Mouse (Mus musculus) MEL (cell line): Measurements from ENCODE around the gene Cd68. TPM values are rescaled to one million over a fixed set of nuclear protein-coding genes. Genes with fewer than 3 reads are reported as not detected.
"Not testable (repeated sequence)": the region's sequence is repeated elsewhere in the genome, so short reads cannot be mapped to it uniquely, and the experiment has no call there.

Source experiments
- DNase-seq: peaks from one replicate; pipeline ENCODE4 v3.0.0; 2011; ENCODE audit warnings: low read depth, low spot score
- H3K27ac ChIP-seq: 2 replicates; pipeline ENCODE4 v1.5.1; 2012; ENCODE audit warnings: low read depth, mild to moderate bottlenecking, control low read depth, low read length, moderate library complexity; ENCODE audit not compliant: control insufficient read depth
- H3K27me3 ChIP-seq, 2 experiments: fragments of 150-350 bp in 1 of 2; sonication (generic) in 1 of 2; 2 replicates each; pipeline ENCODE4 v1.6.1; 2012; ENCODE audit warnings: low read length in 2 of 2, mild to moderate bottlenecking in 2 of 2, improper control_type of control experiment in 1 of 2, moderate library complexity in 1 of 2; ENCODE audit not compliant: insufficient read depth in 2 of 2, control insufficient read depth in 1 of 2
- H3K36me3 ChIP-seq, 2 experiments: 2 replicates each; pipeline ENCODE4 v1.6.1; 2012 to 2014; ENCODE audit warnings: low read length in 2 of 2, improper control_type of control experiment in 1 of 2, inconsistent platforms in 1 of 2, mild to moderate bottlenecking in 1 of 2; ENCODE audit not compliant: insufficient read depth in 2 of 2, control insufficient read depth in 1 of 2
- H3K4me1 ChIP-seq, 2 experiments: fragments of 150-350 bp in 1 of 2; sonication (generic) in 1 of 2; 2 replicates each; pipeline ENCODE4 v1.6.1; 2012; ENCODE audit warnings: low read length in 2 of 2, improper control_type of control experiment in 1 of 2, mild to moderate bottlenecking in 1 of 2; ENCODE audit not compliant: insufficient read depth in 2 of 2, control insufficient read depth in 1 of 2
- H3K4me3 ChIP-seq, 2 experiments: fragments of 150-350 bp in 1 of 2; sonication (generic) in 1 of 2; 2 replicates each; pipeline ENCODE4 v1.5.1; 2012; ENCODE audit warnings: low read depth in 2 of 2, low read length in 2 of 2, mild to moderate bottlenecking in 2 of 2, moderate library complexity in 2 of 2, control low read depth in 1 of 2, improper control_type of control experiment in 1 of 2; ENCODE audit not compliant: control insufficient read depth in 1 of 2, insufficient read depth in 1 of 2
- H3K79me2 ChIP-seq: 2 replicates; pipeline ENCODE4 v1.6.1; 2012; ENCODE audit warnings: mild to moderate bottlenecking, low read length, moderate library complexity; ENCODE audit not compliant: control insufficient read depth, poor library complexity, insufficient read depth
- H3K9ac ChIP-seq: 2 replicates; pipeline ENCODE4 v1.6.1; 2012; ENCODE audit warnings: low read depth, mild to moderate bottlenecking, control low read depth, low read length, moderate library complexity; ENCODE audit not compliant: control insufficient read depth, poor library complexity, severe bottlenecking
- H3K9me3 ChIP-seq: fragments of 150-350 bp; sonication (generic); replicated peaks from 2 replicates; pipeline ENCODE4 v1.6.1; 2012; ENCODE audit warnings: mild to moderate bottlenecking, low read length, improper control_type of control experiment, moderate library complexity; ENCODE audit not compliant: insufficient read depth
- TBP ChIP-seq: IDR thresholded peaks from 2 replicates; pipeline ENCODE4 v1.8.0; 2011; ENCODE audit warnings: low read depth, low read length, improper control_type of control experiment
- ZNF384 ChIP-seq: IDR thresholded peaks from 2 replicates; pipeline ENCODE4 v1.6.1; 2012; ENCODE audit warnings: low read depth, mild to moderate bottlenecking, inconsistent platforms, low read length, improper control_type of control experiment
- polyA plus RNA-seq, 2 experiments: library from polyadenylated mRNA; stranded (reverse) in 1 of 2; unstranded in 1 of 2; fragments of >175 nt in 1 of 2; fragments of >200 nt in 1 of 2; gene quantifications; 2 replicates each; pipeline versions ENCODE4 v1.2.1 to v1.2.4; 2012; ENCODE audit warnings: low replicate concordance in 2 of 2, low read depth in 1 of 2; ENCODE audit not compliant: insufficient read length in 2 of 2, insufficient read depth in 1 of 2, missing spikeins in 1 of 2
- total RNA-seq: library from RNA; depleted of rRNA; stranded (reverse); fragments of 300-350 nt; gene quantifications from 2 replicates; pipeline ENCODE4 v1.2.3, GENCODE M21; 2012; rRNA removed

Cd68 gene
- total and polyA plus RNA-seq, 3 experiments = 5.3 to 19.8 TPM; not detected in 1

GRCm38 (mm10) chr11:69614257-69614588 lies 51.7 kb downstream of the Cd68 start:
- not testable (repeated sequence) for H3K9ac ChIP-seq, H3K27ac ChIP-seq
- TF ChIP-seq ZNF384 (peak; percentile 74; the same call in 1 of the 2 replicates), TBP (peak; percentile 65)
- TF ChIP-seq, all 39 proteins: peak for 2; not testable (repeated sequence) for 37
- not testable (repeated sequence) for H3K79me2 ChIP-seq, H3K27me3 ChIP-seq, H3K9me3 ChIP-seq
- peak overlapping the region in 1 of 2 experiments; percentile 45; a peak in 1 of 4 replicates for H3K4me3 ChIP-seq
- H3K4me1 ChIP-seq = peaks cover 11 to 14% of the 10 kb centered on the region in 2 experiments
- H3K36me3 ChIP-seq = peaks cover 0 to 12% of the 10 kb centered on the region in 2 experiments; a peak in 2 of 4 replicates
- DNase-seq = peak; percentile 48

Other genes with a start within 250 kb of the Cd68 start
Only the 30 nearest of the 34 such genes appear.
- gene Dnah2, start 117.0 kb downstream of the Cd68 start, total RNA-seq = under 0.01 and 0.04 TPM in 2 replicates
- gene Dnah2, start 117.0 kb downstream of the Cd68 start, polyA plus RNA-seq = under 1 TPM in 1 of 2 experiments, not detected in 1; 0.07 TPM
- gene Efnb3, start 105.9 kb downstream of the Cd68 start, total RNA-seq = 0.20 and 0.23 TPM in 2 replicates
- gene Efnb3, start 105.9 kb downstream of the Cd68 start, polyA plus RNA-seq = under 1 TPM in 1 of 2 experiments, not detected in 1; 0.72 TPM
- gene Wrap53, start 85.9 kb downstream of the Cd68 start, total RNA-seq = 18.5 and 18.9 TPM in 2 replicates
- gene Wrap53, start 85.9 kb downstream of the Cd68 start, polyA plus RNA-seq = 10 to 100 TPM in 1 of 2 experiments, not detected in 1; 24.5 TPM
- 74.1 and 76.4 TPM in 2 replicates for gene Trp53, start 85.8 kb downstream of the Cd68 start, total RNA-seq
- 100 to 1,000 TPM in 1 of 2 experiments, not detected in 1; 212 TPM for gene Trp53, start 85.8 kb downstream of the Cd68 start, polyA plus RNA-seq
- 13.4 and 15.1 TPM in 2 replicates for gene Atp1b2, start 60.2 kb downstream of the Cd68 start, total RNA-seq
- gene Atp1b2, start 60.2 kb downstream of the Cd68 start, polyA plus RNA-seq = 100 to 1,000 TPM in 1 of 2 experiments, not detected in 1; 136 TPM
- gene Shbg, start 48.2 kb downstream of the Cd68 start, total RNA-seq = not detected in 2 replicates
- gene Shbg, start 48.2 kb downstream of the Cd68 start, polyA plus RNA-seq = not detected
- not detected in 2 replicates for gene Sat2, start 44.1 kb downstream of the Cd68 start, total RNA-seq
- not detected for gene Sat2, start 44.1 kb downstream of the Cd68 start, polyA plus RNA-seq
- gene Fxr2, start 33.2 kb downstream of the Cd68 start, total RNA-seq = 90.2 and 95.1 TPM in 2 replicates
- gene Fxr2, start 33.2 kb downstream of the Cd68 start, polyA plus RNA-seq = 10 to 100 TPM in 1 of 2 experiments, not detected in 1; 97.6 TPM
- not detected in 2 replicates for gene Sox15, start 10.8 kb downstream of the Cd68 start, total RNA-seq
- gene Sox15, start 10.8 kb downstream of the Cd68 start, polyA plus RNA-seq = under 1 TPM in 1 of 2 experiments, not detected in 1; 0.11 TPM
- gene Mpdu1, start 3.5 kb downstream of the Cd68 start, total RNA-seq = 60.9 and 62.1 TPM in 2 replicates
- 100 to 1,000 TPM; 101 to 259 TPM for gene Mpdu1, start 3.5 kb downstream of the Cd68 start, polyA plus RNA-seq
- gene Eif4a1, start 6.3 kb upstream of the Cd68 start, total RNA-seq = 1,645 and 1,689 TPM in 2 replicates
- gene Eif4a1, start 6.3 kb upstream of the Cd68 start, polyA plus RNA-seq = 100 to 1,000 TPM; 114 to 634 TPM
- gene Senp3, start 15.9 kb upstream of the Cd68 start, total RNA-seq = 121 and 147 TPM in 2 replicates
- 100 to 1,000 TPM; 171 to 890 TPM for gene Senp3, start 15.9 kb upstream of the Cd68 start, polyA plus RNA-seq
- 0.19 TPM in 1 of 2 replicates, not detected in the other for gene Tnfsf13, start 19.6 kb upstream of the Cd68 start, total RNA-seq
- gene Tnfsf13, start 19.6 kb upstream of the Cd68 start, polyA plus RNA-seq = under 1 TPM in 1 of 2 experiments, not detected in 1; 0.13 TPM
- not detected in 2 replicates for gene Tnfsf12, start 29.7 kb upstream of the Cd68 start, total RNA-seq
- gene Tnfsf12, start 29.7 kb upstream of the Cd68 start, polyA plus RNA-seq = under 1 TPM in 1 of 2 experiments, not detected in 1; 0.10 TPM
- gene Tnfsfm13, start 29.9 kb upstream of the Cd68 start, total RNA-seq = not detected in 2 replicates
- gene Tnfsfm13, start 29.9 kb upstream of the Cd68 start, polyA plus RNA-seq = not detected
- gene Polr2a, start 92.5 kb upstream of the Cd68 start, total RNA-seq = 16.6 and 22.2 TPM in 2 replicates
- 100 to 1,000 TPM in 1 of 2 experiments, 10 to 100 TPM in 1; 73.9 to 193 TPM for gene Polr2a, start 92.5 kb upstream of the Cd68 start, polyA plus RNA-seq
- 0.08 TPM in 1 of 2 replicates, not detected in the other for gene Slc35g3, start 95.8 kb upstream of the Cd68 start, total RNA-seq
- under 1 TPM in 1 of 2 experiments, not detected in 1; 0.22 TPM for gene Slc35g3, start 95.8 kb upstream of the Cd68 start, polyA plus RNA-seq
- gene Zbtb4, start 99.8 kb upstream of the Cd68 start, total RNA-seq = 1.4 and 2.4 TPM in 2 replicates
- gene Zbtb4, start 99.8 kb upstream of the Cd68 start, polyA plus RNA-seq = 1 to 10 TPM in 1 of 2 experiments, not detected in 1; 2.7 TPM
- 0.31 and 0.33 TPM in 2 replicates for gene Chrnb1, start 129.8 kb upstream of the Cd68 start, total RNA-seq
- 1 to 10 TPM in 1 of 2 experiments, not detected in 1; 1.6 TPM for gene Chrnb1, start 129.8 kb upstream of the Cd68 start, polyA plus RNA-seq
- 4.8 and 5.1 TPM in 2 replicates for gene Fgf11, start 135.7 kb upstream of the Cd68 start, total RNA-seq
- gene Fgf11, start 135.7 kb upstream of the Cd68 start, polyA plus RNA-seq = 10 to 100 TPM in 1 of 2 experiments, not detected in 1; 26.8 TPM
- gene Tmem102, start 139.5 kb upstream of the Cd68 start, total RNA-seq = 0.29 and 0.31 TPM in 2 replicates
- gene Tmem102, start 139.5 kb upstream of the Cd68 start, polyA plus RNA-seq = 1 to 10 TPM in 1 of 2 experiments, not detected in 1; 2.4 TPM
- gene Gm39566, start 149.1 kb upstream of the Cd68 start, total RNA-seq = 0.04 TPM in 1 of 2 replicates, not detected in the other
- gene Gm39566, start 149.1 kb upstream of the Cd68 start, polyA plus RNA-seq = not detected
- gene Spem2, start 152.3 kb upstream of the Cd68 start, total RNA-seq = not detected in 2 replicates
- not detected for gene Spem2, start 152.3 kb upstream of the Cd68 start, polyA plus RNA-seq
- 0.19 TPM in 1 of 2 replicates, not detected in the other for gene Spem1, start 156.0 kb upstream of the Cd68 start, total RNA-seq
- under 1 TPM in 1 of 2 experiments, not detected in 1; 0.15 TPM for gene Spem1, start 156.0 kb upstream of the Cd68 start, polyA plus RNA-seq
- 20.3 and 20.9 TPM in 2 replicates for gene Nlgn2, start 171.6 kb upstream of the Cd68 start, total RNA-seq
- 10 to 100 TPM; 29.8 to 43.3 TPM for gene Nlgn2, start 171.6 kb upstream of the Cd68 start, polyA plus RNA-seq
- gene Tmem256, start 172.4 kb upstream of the Cd68 start, total RNA-seq = 176 and 190 TPM in 2 replicates
- 100 to 1,000 TPM in 1 of 2 experiments, not detected in 1; 181 TPM for gene Tmem256, start 172.4 kb upstream of the Cd68 start, polyA plus RNA-seq
- 3.8 and 4.6 TPM in 2 replicates for gene Plscr3, start 180.2 kb upstream of the Cd68 start, total RNA-seq
- gene Plscr3, start 180.2 kb upstream of the Cd68 start, polyA plus RNA-seq = 10 to 100 TPM in 1 of 2 experiments, not detected in 1; 26.0 TPM
- 0.13 and 0.35 TPM in 2 replicates for gene Tnk1, start 192.6 kb upstream of the Cd68 start, total RNA-seq
- gene Tnk1, start 192.6 kb upstream of the Cd68 start, polyA plus RNA-seq = under 1 TPM in 1 of 2 experiments, not detected in 1; 0.25 TPM
- gene Tmem95, start 211.9 kb upstream of the Cd68 start, total RNA-seq = not detected in 2 replicates
- gene Tmem95, start 211.9 kb upstream of the Cd68 start, polyA plus RNA-seq = not detected
- 0.19 and 0.26 TPM in 2 replicates for gene Kctd11, start 215.3 kb upstream of the Cd68 start, total RNA-seq
- gene Kctd11, start 215.3 kb upstream of the Cd68 start, polyA plus RNA-seq = under 1 TPM in 1 of 2 experiments, not detected in 1; 0.49 TPM